Mouse (Mus musculus) megakaryocyte, embryonic 14.5 days (primary cell): ENCODE data around the gene Gja5.

Experiments
- FLI1 ChIP-seq: IDR thresholded peaks from 2 replicates; pipeline ENCODE4 v1.6.1; 2012; ENCODE audit warnings: low read length, inconsistent platforms, mixed read lengths
- GATA1 ChIP-seq: IDR thresholded peaks from 3 replicates; pipeline ENCODE4 v1.6.1; 2012; ENCODE audit warnings: mixed read lengths, low read length, inconsistent platforms, borderline replicate concordance

GRCm38 (mm10) chr3:96942706-96943105 is 38.2 kb downstream of the Gja5 start:
- TF ChIP-seq GATA1 (no peak), FLI1 (no peak)
